8 mouse cellular contexts compared by ENCODE assay signal in the genomic region with DNA sequence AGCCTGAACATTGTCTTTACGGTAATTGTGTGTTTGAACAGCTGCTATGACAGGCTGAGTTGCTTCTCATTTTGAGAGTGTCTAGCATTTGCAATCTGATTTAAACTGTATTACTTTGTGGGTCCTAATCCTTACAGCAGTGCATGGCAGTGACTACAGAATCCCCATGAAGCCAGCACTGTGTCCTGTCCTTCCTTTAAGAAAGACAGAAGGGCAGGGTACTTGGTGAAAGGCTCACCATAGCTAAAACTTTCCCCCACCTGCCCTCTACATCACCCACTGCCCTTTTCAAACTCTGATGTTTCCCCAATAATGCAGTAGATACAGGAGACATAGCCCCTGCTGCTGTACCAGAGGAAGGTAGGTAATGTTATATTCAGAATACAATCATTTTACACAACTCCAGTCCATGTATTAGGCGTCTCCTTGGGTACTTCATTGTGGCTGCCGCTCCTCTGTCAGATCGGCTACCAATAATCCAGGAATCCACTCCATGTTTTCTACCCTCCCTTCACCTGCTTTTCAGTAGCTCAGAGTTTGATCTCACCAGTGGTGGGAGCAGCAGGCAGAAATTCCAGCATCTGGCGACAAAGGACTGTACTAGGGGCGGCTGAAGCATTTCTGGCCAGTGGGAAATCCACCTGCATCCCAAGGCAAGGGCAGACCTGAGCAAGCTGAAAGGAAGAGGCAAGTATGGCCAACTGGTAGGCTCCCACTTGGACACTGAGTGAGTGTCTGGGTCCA.
DNase-seq lines count a peak whose midpoint lies in the region; ATAC-seq and TF ChIP-seq lines count a peak whose summit lies in the region.

No protein-coding gene starts in this region.

- TF ChIP-seq CTCF in lung, embryonic 14.5 days (IDR thresholded peaks at IDR 0.05; ENCODE audit: low read depth) = no peak
- TF ChIP-seq CTCF in lung, adult 2 months (IDR thresholded peaks at IDR 0.05; ENCODE audit: insufficient read depth, low read length) = no peak
- TF ChIP-seq CTCF in left cerebral cortex, adult 2 months (IDR thresholded peaks at IDR 0.05) = no peak

- DNase-seq in lung, embryonic 14.5 days = peak; percentile 86
- DNase-seq in lung, adult 2 months = no peak
- peak; percentile 74 for DNase-seq in embryonic facial prominence, embryonic 10.5 days (ENCODE audit: low spot score)
- DNase-seq in hindbrain, embryonic 14.5 days (ENCODE audit: low spot score) = peak; percentile 91
- peak; percentile 26 to 59 for DNase-seq in left cerebral cortex, adult 2 months (ENCODE audit: extremely low spot score in 1 of 2, low spot score in 2 of 2)
- peak; percentile 75 for DNase-seq in midbrain, embryonic 10.5 days (ENCODE audit: low spot score)
- no peak for DNase-seq in natural killer cell, adult 2 months (ENCODE audit: low spot score in 2 of 2)

- no peak for TF ChIP-seq POLR2A in lung, adult 2 months (IDR thresholded peaks at IDR 0.05; ENCODE audit: borderline replicate concordance, extremely low read depth, low read depth, low read length)

- H3K27me3 ChIP-seq in lung, embryonic 14.5 days (ENCODE audit: insufficient read depth, low read length) = no peaks in the 10 kb centered on the region
- 0 out of 2 replicates have a peak, but pooled peaks cover 6% of the 10 kb centered on the region for H3K27me3 ChIP-seq in embryonic facial prominence, embryonic 10.5 days (replicated peaks; ENCODE audit: low read depth, poor library complexity, severe bottlenecking)
- no peaks in the 10 kb centered on the region for H3K27me3 ChIP-seq in hindbrain, embryonic 14.5 days (ENCODE audit: control insufficient read depth, insufficient read depth, low read length)
- H3K27me3 ChIP-seq in midbrain, embryonic 10.5 days (ENCODE audit: low read depth, poor library complexity, severe bottlenecking) = peaks cover 6% of the 10 kb centered on the region
- no peaks in the 10 kb centered on the region for H3K27me3 ChIP-seq in stomach, embryonic 14.5 days (ENCODE audit: control insufficient read depth, insufficient read depth, low read length)

- no peaks in the 10 kb centered on the region for H3K4me1 ChIP-seq in lung, embryonic 14.5 days (ENCODE audit: insufficient read depth)
- no peaks in the 10 kb centered on the region for H3K4me1 ChIP-seq in lung, adult 2 months (ENCODE audit: control insufficient read depth, insufficient read depth, low read length)
- H3K4me1 ChIP-seq in embryonic facial prominence, embryonic 10.5 days = peaks cover 38% of the 10 kb centered on the region
- peaks cover 26% of the 10 kb centered on the region for H3K4me1 ChIP-seq in hindbrain, embryonic 14.5 days (replicated peaks; ENCODE audit: control insufficient read depth, insufficient read depth, low read length)
- peaks cover 54% of the 10 kb centered on the region for H3K4me1 ChIP-seq in midbrain, embryonic 10.5 days
- peaks cover 7% of the 10 kb centered on the region; the same call in 1 of the 2 replicates for H3K4me1 ChIP-seq in stomach, embryonic 14.5 days (ENCODE audit: control insufficient read depth, insufficient read depth, low read length)

- H3K9ac ChIP-seq in lung, embryonic 14.5 days = no peak overlapping the region
- H3K9ac ChIP-seq in hindbrain, embryonic 14.5 days = peak overlapping the region; percentile 52
- no peak overlapping the region for H3K9ac ChIP-seq in stomach, embryonic 14.5 days (replicated peaks; ENCODE audit: low read depth, low read length)

- intact Hi-C loops in left cerebral cortex, adult 2 months (cut with DNase I) = no loop called here

- peak; percentile 86 for ATAC-seq in lung, embryonic 14.5 days (ENCODE audit: insufficient read depth)
- ATAC-seq in hindbrain, embryonic 14.5 days (ENCODE audit: low FRiP score) = peak; percentile 89
- peak; percentile 78 for ATAC-seq in stomach, embryonic 14.5 days (ENCODE audit: insufficient number of reproducible peaks, insufficient read depth, low FRiP score, low read depth)

- peak overlapping the region; percentile 37 for H3K4me2 ChIP-seq in lung, embryonic 14.5 days
- peak overlapping the region; percentile 46 for H3K4me2 ChIP-seq in hindbrain, embryonic 14.5 days (replicated peaks)
- H3K4me2 ChIP-seq in stomach, embryonic 14.5 days (replicated peaks; ENCODE audit: low read depth, low read length) = no peak overlapping the region

- no peak overlapping the region for H3K4me3 ChIP-seq in lung, embryonic 14.5 days (ENCODE audit: low read depth, low read length)
- H3K4me3 ChIP-seq in lung, adult 2 months (replicated peaks; ENCODE audit: extremely low read depth, low read depth, low read length) = no peak overlapping the region
- peak overlapping the region; percentile 53 for H3K4me3 ChIP-seq in embryonic facial prominence, embryonic 10.5 days
- peak overlapping the region; percentile 34 for H3K4me3 ChIP-seq in hindbrain, embryonic 14.5 days (replicated peaks; ENCODE audit: low read length)
- H3K4me3 ChIP-seq in left cerebral cortex, adult 2 months = peak overlapping the region; percentile 39
- peak overlapping the region; percentile 60 for H3K4me3 ChIP-seq in midbrain, embryonic 10.5 days
- no peak overlapping the region for H3K4me3 ChIP-seq in stomach, embryonic 14.5 days (ENCODE audit: low read depth, low read length)

- no peaks in the 10 kb centered on the region for H3K9me3 ChIP-seq in lung, embryonic 14.5 days (ENCODE audit: low read depth, low read length)
- no peaks in the 10 kb centered on the region for H3K9me3 ChIP-seq in embryonic facial prominence, embryonic 10.5 days
- H3K9me3 ChIP-seq in hindbrain, embryonic 14.5 days (ENCODE audit: control insufficient read depth, low read length) = no peaks in the 10 kb centered on the region
- H3K9me3 ChIP-seq in midbrain, embryonic 10.5 days (replicated peaks) = no peaks in the 10 kb centered on the region
- no peaks in the 10 kb centered on the region for H3K9me3 ChIP-seq in stomach, embryonic 14.5 days (ENCODE audit: control insufficient read depth, low read depth, low read length)

- 14% methylated on average over 6 of the region's 6 CpGs for WGBS in lung, embryonic 14.5 days
- 29% methylated on average over 6 of the region's 6 CpGs for WGBS in lung, adult 2 months
- WGBS in embryonic facial prominence, embryonic 10.5 days = 16% methylated on average over 6 of the region's 6 CpGs
- 18% methylated on average over 6 of the region's 6 CpGs for WGBS in hindbrain, embryonic 14.5 days
- 16% methylated on average over 6 of the region's 6 CpGs for WGBS in midbrain, embryonic 10.5 days
- 14% methylated on average over 6 of the region's 6 CpGs for WGBS in stomach, embryonic 14.5 days

- H3K36me3 ChIP-seq in lung, embryonic 14.5 days (ENCODE audit: insufficient read depth) = no peaks in the 10 kb centered on the region
- no peaks in the 10 kb centered on the region for H3K36me3 ChIP-seq in embryonic facial prominence, embryonic 10.5 days (replicated peaks)
- H3K36me3 ChIP-seq in hindbrain, embryonic 14.5 days (replicated peaks; ENCODE audit: control insufficient read depth, insufficient read depth) = no peaks in the 10 kb centered on the region
- H3K36me3 ChIP-seq in midbrain, embryonic 10.5 days = 0 out of 2 replicates have a peak, but pooled peaks cover 3% of the 10 kb centered on the region
- H3K36me3 ChIP-seq in stomach, embryonic 14.5 days (ENCODE audit: control insufficient read depth, insufficient read depth, low read length) = no peaks in the 10 kb centered on the region

- no peak overlapping the region for H3K27ac ChIP-seq in lung, embryonic 14.5 days (ENCODE audit: low read depth)
- peak overlapping the region; percentile 81 for H3K27ac ChIP-seq in embryonic facial prominence, embryonic 10.5 days (replicated peaks)
- H3K27ac ChIP-seq in hindbrain, embryonic 14.5 days = peak overlapping the region; percentile 76
- no peak overlapping the region for H3K27ac ChIP-seq in left cerebral cortex, adult 2 months
- peak overlapping the region; percentile 87 for H3K27ac ChIP-seq in midbrain, embryonic 10.5 days (replicated peaks)
- H3K27ac ChIP-seq in stomach, embryonic 14.5 days (ENCODE audit: low read length) = no peak overlapping the region

Comparison
In these comparisons a context has a peak if more than half of its experiments do, and no peak if none do; other contexts are left out.
1. DNase-seq: peak in lung, embryonic 14.5 days (single experiment), embryonic facial prominence, embryonic 10.5 days (single experiment), hindbrain, embryonic 14.5 days (single experiment), left cerebral cortex, adult 2 months (2 of 2) and midbrain, embryonic 10.5 days (single experiment); none in lung, adult 2 months (single experiment) and natural killer cell, adult 2 months (0 of 2).
2. H3K27ac ChIP-seq: peak in embryonic facial prominence, embryonic 10.5 days (single experiment), hindbrain, embryonic 14.5 days (single experiment) and midbrain, embryonic 10.5 days (single experiment); none in lung, embryonic 14.5 days (single experiment), left cerebral cortex, adult 2 months (single experiment) and stomach, embryonic 14.5 days (single experiment).
3. H3K4me3 ChIP-seq: peak in embryonic facial prominence, embryonic 10.5 days (single experiment), hindbrain, embryonic 14.5 days (single experiment), left cerebral cortex, adult 2 months (single experiment) and midbrain, embryonic 10.5 days (single experiment); none in lung, embryonic 14.5 days (single experiment), lung, adult 2 months (single experiment) and stomach, embryonic 14.5 days (single experiment).
4. Peak in every context shown above with its lines, with median percentiles within 50 percentile points of each other: ATAC-seq.